Mouse (Mus musculus) T-helper 17 cell (primary cell): Measurements from ENCODE around the gene Gpr34.

Source experiments
- in situ Hi-C, 2 experiments: fragments of 300-600 bp; cut with MboI, MseI; formaldehyde crosslinking; loops; 1 replicate in 1 of 2; 2 replicates in 1 of 2; pipeline ENCODE4 v1.15.1; 2025; ENCODE audit warnings: high pct_unique_total_duplicates in 2 of 2

The Gpr34 gene

GRCm38 (mm10) chrX:13631599-13632283, at the start of gene Gpr34:
Gene Gpr34, plus strand, starts transcription at chrX:13632089.
- in situ Hi-C loops = no loop called here

GRCm38 (mm10) chrX:13599373-13599772, 32.5 kb upstream of the Gpr34 start:
- in situ Hi-C loops = no loop called here

- in situ Hi-C loops = no loop called here
Observed at GRCm38 (mm10) chrX:13599966-13600365, 31.9 kb upstream of the Gpr34 start.

GRCm38 (mm10) chrX:13606741-13607140, 25.1 kb upstream of the Gpr34 start:
- in situ Hi-C loops = no loop called here

GRCm38 (mm10) chrX:13607752-13608151, 24.1 kb upstream of the Gpr34 start:
- in situ Hi-C loops = no loop called here

GRCm38 (mm10) chrX:13611114-13611513, 20.8 kb upstream of the Gpr34 start:
- in situ Hi-C loops = no loop called here

- in situ Hi-C loops = no loop called here
Observed at GRCm38 (mm10) chrX:13612115-13612514, 19.8 kb upstream of the Gpr34 start.

- in situ Hi-C loops = no loop called here
Observed at GRCm38 (mm10) chrX:13616726-13617125, 15.2 kb upstream of the Gpr34 start.

- in situ Hi-C loops = no loop called here
Observed at GRCm38 (mm10) chrX:13617294-13617693, 14.6 kb upstream of the Gpr34 start.

GRCm38 (mm10) chrX:13618476-13618875, 13.4 kb upstream of the Gpr34 start:
- in situ Hi-C loops = no loop called here

GRCm38 (mm10) chrX:13621473-13621872, 10.4 kb upstream of the Gpr34 start:
- in situ Hi-C loops = no loop called here

GRCm38 (mm10) chrX:13622654-13623053, 9.2 kb upstream of the Gpr34 start:
- in situ Hi-C loops = no loop called here

GRCm38 (mm10) chrX:13636398-13636797, 4.5 kb downstream of the Gpr34 start:
- in situ Hi-C loops = no loop called here

GRCm38 (mm10) chrX:13638894-13639293, 7.0 kb downstream of the Gpr34 start:
- in situ Hi-C loops = no loop called here

GRCm38 (mm10) chrX:13651889-13652288, 20.0 kb downstream of the Gpr34 start:
- in situ Hi-C loops = loop anchor here (5.0 to 10.0 kb wide), 2 partner anchors 185 to 187 kb away; partner anchors contain the start of gene Nyx (in 2 of the 2)

GRCm38 (mm10) chrX:13652291-13652690, 20.4 kb downstream of the Gpr34 start:
- in situ Hi-C loops = loop anchor here (5.0 to 10.0 kb wide), 2 partner anchors 185 to 187 kb away; partner anchors contain the start of gene Nyx (in 2 of the 2)

GRCm38 (mm10) chrX:13655005-13655421, 23.1 kb downstream of the Gpr34 start:
- in situ Hi-C loops = loop anchor here (5.0 to 10.0 kb wide), 3 partner anchors 128 to 428 kb away; partner anchors contain the start of gene Nyx (in 1 of the 2)

- in situ Hi-C loops = loop anchor here (5.0 to 10.0 kb wide), 3 partner anchors 129 to 429 kb away; partner anchors contain the start of gene Nyx (in 1 of the 2)
Observed at GRCm38 (mm10) chrX:13655906-13656305, 24.0 kb downstream of the Gpr34 start.

GRCm38 (mm10) chrX:13656721-13657120, 24.8 kb downstream of the Gpr34 start:
- in situ Hi-C loops = loop anchor here (5.0 to 10.0 kb wide), 3 partner anchors 129 to 429 kb away; partner anchors contain the start of gene Nyx (in 1 of the 2)

GRCm38 (mm10) chrX:13658616-13659140, 26.8 kb downstream of the Gpr34 start:
- in situ Hi-C loops = loop anchor here (5.0 to 10.0 kb wide), 3 partner anchors 131 to 431 kb away; partner anchors contain the start of gene Nyx (in 1 of the 2)

- in situ Hi-C loops = loop anchor here (5.0 to 10.0 kb wide), 3 partner anchors 132 to 432 kb away; partner anchors contain the start of gene Nyx (in 1 of the 2)
Observed at GRCm38 (mm10) chrX:13659201-13659890, 27.5 kb downstream of the Gpr34 start.

GRCm38 (mm10) chrX:13661063-13661462, 29.2 kb downstream of the Gpr34 start, which contains the start of gene Gpr82:
Gene Gpr82, plus strand, starts transcription at chrX:13661363.
- in situ Hi-C loops = no loop called here
